In genomic region chr13:23529480-23530165, GRCm38 (mm10) we compare ENCODE assay signal across 8 mouse cellular contexts. TPM values are rescaled to one million over a fixed set of nuclear protein-coding genes. Genes with fewer than 3 reads are reported as not detected.
DNase-seq lines count a peak whose midpoint lies in the region; ATAC-seq and TF ChIP-seq lines count a peak whose summit lies in the region.

No protein-coding gene starts in this region.

- peaks cover 34% of the 10 kb centered on the region for H3K4me1 ChIP-seq in kidney, embryonic 16.5 days (ENCODE audit: insufficient read depth, low read length)
- peaks cover 25% of the 10 kb centered on the region for H3K4me1 ChIP-seq in embryonic facial prominence, embryonic 13.5 days
- peaks cover 21% of the 10 kb centered on the region for H3K4me1 ChIP-seq in intestine, embryonic 14.5 days (replicated peaks; ENCODE audit: control insufficient read depth, insufficient read depth, low read length)
- peaks cover 10% of the 10 kb centered on the region for H3K4me1 ChIP-seq in midbrain, postnatal 0 days (ENCODE audit: insufficient read depth, low read length)

- H3K27me3 ChIP-seq in kidney, embryonic 16.5 days (ENCODE audit: insufficient read depth, low read length): no peaks in the 10 kb centered on the region
- H3K27me3 ChIP-seq in embryonic facial prominence, embryonic 13.5 days: no peaks in the 10 kb centered on the region
- H3K27me3 ChIP-seq in intestine, embryonic 14.5 days (replicated peaks; ENCODE audit: control insufficient read depth, insufficient read depth, low read length): no peaks in the 10 kb centered on the region
- H3K27me3 ChIP-seq in midbrain, postnatal 0 days (ENCODE audit: insufficient read depth, low read length): no peaks in the 10 kb centered on the region

- peak overlapping the region; percentile 72 for H3K4me2 ChIP-seq in kidney, embryonic 16.5 days (replicated peaks; ENCODE audit: low read depth, low read length)
- peak overlapping the region; percentile 66 for H3K4me2 ChIP-seq in embryonic facial prominence, embryonic 13.5 days
- peak overlapping the region; percentile 70 for H3K4me2 ChIP-seq in intestine, embryonic 14.5 days (ENCODE audit: low read length)
- peak overlapping the region; percentile 58 for H3K4me2 ChIP-seq in midbrain, postnatal 0 days (ENCODE audit: low read depth, low read length, poor library complexity, severe bottlenecking)

- ATAC-seq in kidney, embryonic 16.5 days (ENCODE audit: low FRiP score, low TSS enrichment): no peak
- ATAC-seq in embryonic facial prominence, embryonic 13.5 days (ENCODE audit: insufficient number of reproducible peaks, insufficient read depth, low FRiP score, low TSS enrichment, low read depth): no peak
- no peak for ATAC-seq in intestine, embryonic 14.5 days (replicated peaks; ENCODE audit: low FRiP score, low TSS enrichment, low read depth)
- no peak for ATAC-seq in midbrain, postnatal 0 days (ENCODE audit: low FRiP score)

- no peaks in the 10 kb centered on the region for H3K36me3 ChIP-seq in kidney, embryonic 16.5 days (ENCODE audit: insufficient read depth, low read length)
- no peaks in the 10 kb centered on the region for H3K36me3 ChIP-seq in embryonic facial prominence, embryonic 13.5 days
- no peaks in the 10 kb centered on the region for H3K36me3 ChIP-seq in intestine, embryonic 14.5 days (ENCODE audit: control insufficient read depth, insufficient read depth, low read length)
- no peaks in the 10 kb centered on the region for H3K36me3 ChIP-seq in midbrain, postnatal 0 days (ENCODE audit: insufficient read depth, low read length)

- 19% methylated on average over 2 of the region's 2 CpGs for WGBS in kidney, embryonic 16.5 days
- WGBS in embryonic facial prominence, embryonic 13.5 days: 27% methylated on average over 2 of the region's 2 CpGs
- WGBS in intestine, embryonic 14.5 days: 26% methylated on average over 2 of the region's 2 CpGs
- 24% methylated on average over 2 of the region's 2 CpGs for WGBS in midbrain, postnatal 0 days

- no peak for DNase-seq in kidney, adult 9 months
- DNase-seq in intestine, embryonic 14.5 days (ENCODE audit: low spot score): no peak
- no peak for DNase-seq in midbrain, postnatal 0 days (ENCODE audit: low spot score)
- DNase-seq in adrenal gland, postnatal 14 days: no peak
- no peak for DNase-seq in layer of hippocampus, adult 11-12 months (ENCODE audit: low spot score)
- no peak for DNase-seq in gastrocnemius, adult 18-20 months (ENCODE audit: low spot score)

- peak overlapping the region; percentile 61 for H3K4me3 ChIP-seq in kidney, embryonic 16.5 days (ENCODE audit: low read length)
- peak overlapping the region; percentile 54 for H3K4me3 ChIP-seq in embryonic facial prominence, embryonic 13.5 days
- peak overlapping the region; percentile 54 for H3K4me3 ChIP-seq in intestine, embryonic 14.5 days (ENCODE audit: low read depth, low read length)
- peak overlapping the region; percentile 52 for H3K4me3 ChIP-seq in midbrain, postnatal 0 days (ENCODE audit: low read depth, low read length)

- no peak for TF ChIP-seq CTCF in midbrain, postnatal 0 days (IDR thresholded peaks at IDR 0.05)

- no peaks in the 10 kb centered on the region for H3K9me3 ChIP-seq in kidney, embryonic 16.5 days (ENCODE audit: low read length)
- H3K9me3 ChIP-seq in embryonic facial prominence, embryonic 13.5 days: no peaks in the 10 kb centered on the region
- no peaks in the 10 kb centered on the region for H3K9me3 ChIP-seq in intestine, embryonic 14.5 days (ENCODE audit: control insufficient read depth, low read length)
- H3K9me3 ChIP-seq in midbrain, postnatal 0 days (ENCODE audit: low read length): no peaks in the 10 kb centered on the region

- H3K9ac ChIP-seq in kidney, embryonic 16.5 days (replicated peaks; ENCODE audit: low read length): peak overlapping the region; percentile 81
- peak overlapping the region; percentile 84 for H3K9ac ChIP-seq in embryonic facial prominence, embryonic 13.5 days
- peak overlapping the region; percentile 89 for H3K9ac ChIP-seq in intestine, embryonic 14.5 days (ENCODE audit: low read length)
- no peak overlapping the region for H3K9ac ChIP-seq in midbrain, postnatal 0 days (replicated peaks; ENCODE audit: low read length, poor library complexity, severe bottlenecking)

- peak overlapping the region; percentile 98 for H3K27ac ChIP-seq in kidney, embryonic 16.5 days (ENCODE audit: low read length)
- peak overlapping the region; percentile 97 for H3K27ac ChIP-seq in embryonic facial prominence, embryonic 13.5 days
- H3K27ac ChIP-seq in intestine, embryonic 14.5 days (ENCODE audit: low read depth): peak overlapping the region; percentile 99
- H3K27ac ChIP-seq in midbrain, postnatal 0 days (ENCODE audit: low read depth, low read length): no peak overlapping the region

RNA-seq across cellular contexts. Expression of gene Hist1h4h, which starts 1.2 kb away (rescaled TPM):
- 4.5 and 5.6 TPM in 2 replicates for polyA plus RNA-seq in kidney, embryonic 16.5 days (2015; fragmentation: Nextera tagmentation; extraction: Ambion mirVana)
- polyA plus RNA-seq in embryonic facial prominence, embryonic 13.5 days (2015; fragmentation: Nextera tagmentation; extraction: Ambion mirVana): 7.3 and 7.9 TPM in 2 replicates
- polyA plus RNA-seq in intestine, embryonic 14.5 days (2014; fragmentation: Nextera tagmentation; extraction: Ambion mirVana): 6.5 and 6.9 TPM in 2 replicates
- total RNA-seq in midbrain, postnatal 0 days (2014; rRNA removed): 1,176 and 1,474 TPM in 2 replicates
- 3.9 and 4.0 TPM in 2 replicates for polyA plus RNA-seq in midbrain, postnatal 0 days (2015; fragmentation: Nextera tagmentation; extraction: Ambion mirVana)
- 699 and 771 TPM in 2 replicates for total RNA-seq in adrenal gland, postnatal 14 days (2021)
- 100 to 1,000 TPM; 149 to 163 TPM for total RNA-seq in gastrocnemius, adult 18-20 months (2021)

RNA-seq across cellular contexts. Expression of gene Hist1h2af, which starts 4.1 kb away (rescaled TPM):
- polyA plus RNA-seq in kidney, embryonic 16.5 days (2015; fragmentation: Nextera tagmentation; extraction: Ambion mirVana): 4.3 TPM in 2 replicates
- polyA plus RNA-seq in embryonic facial prominence, embryonic 13.5 days (2015; fragmentation: Nextera tagmentation; extraction: Ambion mirVana): 6.6 and 13.4 TPM in 2 replicates
- polyA plus RNA-seq in intestine, embryonic 14.5 days (2014; fragmentation: Nextera tagmentation; extraction: Ambion mirVana): 12.1 and 15.7 TPM in 2 replicates
- 52.3 and 293 TPM in 2 replicates for total RNA-seq in midbrain, postnatal 0 days (2014; rRNA removed)
- 0.54 and 1.5 TPM in 2 replicates for polyA plus RNA-seq in midbrain, postnatal 0 days (2015; fragmentation: Nextera tagmentation; extraction: Ambion mirVana)
- total RNA-seq in adrenal gland, postnatal 14 days (2021): 182 and 192 TPM in 2 replicates
- total RNA-seq in gastrocnemius, adult 18-20 months (2021): 1 to 10 TPM in 1 of 2 experiments, under 1 TPM in 1; 0.73 to 1.9 TPM

RNA-seq across cellular contexts. Expression of gene Hist1h3g, which starts 5.6 kb away (rescaled TPM):
- polyA plus RNA-seq in kidney, embryonic 16.5 days (2015; fragmentation: Nextera tagmentation; extraction: Ambion mirVana): 4.6 and 6.0 TPM in 2 replicates
- 5.3 and 6.7 TPM in 2 replicates for polyA plus RNA-seq in embryonic facial prominence, embryonic 13.5 days (2015; fragmentation: Nextera tagmentation; extraction: Ambion mirVana)
- 6.1 and 8.1 TPM in 2 replicates for polyA plus RNA-seq in intestine, embryonic 14.5 days (2014; fragmentation: Nextera tagmentation; extraction: Ambion mirVana)
- total RNA-seq in midbrain, postnatal 0 days (2014; rRNA removed): 99.4 and 262 TPM in 2 replicates
- not detected in 2 replicates for polyA plus RNA-seq in midbrain, postnatal 0 days (2015; fragmentation: Nextera tagmentation; extraction: Ambion mirVana)
- 64.2 and 80.0 TPM in 2 replicates for total RNA-seq in adrenal gland, postnatal 14 days (2021)
- under 1 TPM; 0.55 to 0.57 TPM for total RNA-seq in gastrocnemius, adult 18-20 months (2021)

RNA-seq across cellular contexts. Expression of gene Hist1h2bh, which starts 13.6 kb away (rescaled TPM):
- 0.64 and 0.92 TPM in 2 replicates for polyA plus RNA-seq in kidney, embryonic 16.5 days (2015; fragmentation: Nextera tagmentation; extraction: Ambion mirVana)
- polyA plus RNA-seq in embryonic facial prominence, embryonic 13.5 days (2015; fragmentation: Nextera tagmentation; extraction: Ambion mirVana): 0.98 and 1.4 TPM in 2 replicates
- 0.47 and 1.1 TPM in 2 replicates for polyA plus RNA-seq in intestine, embryonic 14.5 days (2014; fragmentation: Nextera tagmentation; extraction: Ambion mirVana)
- total RNA-seq in midbrain, postnatal 0 days (2014; rRNA removed): 8.7 and 34.2 TPM in 2 replicates
- 0.16 TPM in 1 of 2 replicates, not detected in the other for polyA plus RNA-seq in midbrain, postnatal 0 days (2015; fragmentation: Nextera tagmentation; extraction: Ambion mirVana)
- 18.0 and 26.2 TPM in 2 replicates for total RNA-seq in adrenal gland, postnatal 14 days (2021)
- total RNA-seq in gastrocnemius, adult 18-20 months (2021): 1 to 10 TPM; 1.0 to 1.1 TPM

RNA-seq across cellular contexts. Expression of gene Hist1h3f, which starts 14.2 kb away (rescaled TPM):
- 0.54 and 0.82 TPM in 2 replicates for polyA plus RNA-seq in kidney, embryonic 16.5 days (2015; fragmentation: Nextera tagmentation; extraction: Ambion mirVana)
- 1.2 and 1.3 TPM in 2 replicates for polyA plus RNA-seq in embryonic facial prominence, embryonic 13.5 days (2015; fragmentation: Nextera tagmentation; extraction: Ambion mirVana)
- 1.1 and 1.2 TPM in 2 replicates for polyA plus RNA-seq in intestine, embryonic 14.5 days (2014; fragmentation: Nextera tagmentation; extraction: Ambion mirVana)
- 154 and 239 TPM in 2 replicates for total RNA-seq in midbrain, postnatal 0 days (2014; rRNA removed)
- polyA plus RNA-seq in midbrain, postnatal 0 days (2015; fragmentation: Nextera tagmentation; extraction: Ambion mirVana): 0.21 and 0.23 TPM in 2 replicates
- 72.3 and 84.2 TPM in 2 replicates for total RNA-seq in adrenal gland, postnatal 14 days (2021)
- total RNA-seq in gastrocnemius, adult 18-20 months (2021): 1 to 10 TPM; 3.0 to 4.8 TPM
